Mouse (Mus musculus) MEL (cell line): ENCODE results near the gene Zfp871. TPM values are rescaled to one million over a fixed set of nuclear protein-coding genes. Genes with fewer than 3 reads are reported as not detected.
A peak's percentile ranks its signal among the peaks of the same experiment; 100 is the strongest.
"Not testable (repeated sequence)": the region's sequence is repeated elsewhere in the genome, so short reads cannot be mapped to it uniquely, and the experiment has no call there.

Experiments used
- DNase-seq: peaks from one replicate; pipeline ENCODE4 v3.0.0; 2011; ENCODE audit warnings: low read depth, low spot score
- H3K27ac ChIP-seq: 2 replicates; pipeline ENCODE4 v1.5.1; 2012; ENCODE audit warnings: low read depth, mild to moderate bottlenecking, control low read depth, low read length, moderate library complexity; ENCODE audit not compliant: control insufficient read depth
- H3K27me3 ChIP-seq, 2 experiments: fragments of 150-350 bp in 1 of 2; sonication (generic) in 1 of 2; 2 replicates each; pipeline ENCODE4 v1.6.1; 2012; ENCODE audit warnings: low read length in 2 of 2, mild to moderate bottlenecking in 2 of 2, improper control_type of control experiment in 1 of 2, moderate library complexity in 1 of 2; ENCODE audit not compliant: insufficient read depth in 2 of 2, control insufficient read depth in 1 of 2
- H3K36me3 ChIP-seq, 2 experiments: 2 replicates each; pipeline ENCODE4 v1.6.1; 2012 to 2014; ENCODE audit warnings: low read length in 2 of 2, improper control_type of control experiment in 1 of 2, inconsistent platforms in 1 of 2, mild to moderate bottlenecking in 1 of 2; ENCODE audit not compliant: insufficient read depth in 2 of 2, control insufficient read depth in 1 of 2
- H3K4me1 ChIP-seq, 2 experiments: fragments of 150-350 bp in 1 of 2; sonication (generic) in 1 of 2; 2 replicates each; pipeline ENCODE4 v1.6.1; 2012; ENCODE audit warnings: low read length in 2 of 2, improper control_type of control experiment in 1 of 2, mild to moderate bottlenecking in 1 of 2; ENCODE audit not compliant: insufficient read depth in 2 of 2, control insufficient read depth in 1 of 2
- H3K4me3 ChIP-seq, 2 experiments: fragments of 150-350 bp in 1 of 2; sonication (generic) in 1 of 2; 2 replicates each; pipeline ENCODE4 v1.5.1; 2012; ENCODE audit warnings: low read depth in 2 of 2, low read length in 2 of 2, mild to moderate bottlenecking in 2 of 2, moderate library complexity in 2 of 2, control low read depth in 1 of 2, improper control_type of control experiment in 1 of 2; ENCODE audit not compliant: control insufficient read depth in 1 of 2, insufficient read depth in 1 of 2
- H3K79me2 ChIP-seq: 2 replicates; pipeline ENCODE4 v1.6.1; 2012; ENCODE audit warnings: mild to moderate bottlenecking, low read length, moderate library complexity; ENCODE audit not compliant: control insufficient read depth, poor library complexity, insufficient read depth
- H3K9ac ChIP-seq: 2 replicates; pipeline ENCODE4 v1.6.1; 2012; ENCODE audit warnings: low read depth, mild to moderate bottlenecking, control low read depth, low read length, moderate library complexity; ENCODE audit not compliant: control insufficient read depth, poor library complexity, severe bottlenecking
- H3K9me3 ChIP-seq: fragments of 150-350 bp; sonication (generic); replicated peaks from 2 replicates; pipeline ENCODE4 v1.6.1; 2012; ENCODE audit warnings: mild to moderate bottlenecking, low read length, improper control_type of control experiment, moderate library complexity; ENCODE audit not compliant: insufficient read depth
- CTCF ChIP-seq, 3 experiments: IDR thresholded peaks in 2 of 3; conservative IDR thresholded peaks in 1 of 3; 2 replicates each; pipeline ENCODE4 v1.5.1; 2011 to 2012; ENCODE audit warnings: low read length in 3 of 3, low read depth in 2 of 3, mild to moderate bottlenecking in 2 of 3, improper control_type of control experiment in 1 of 3, inconsistent platforms in 1 of 3, mixed read lengths in 1 of 3, moderate library complexity in 1 of 3; ENCODE audit not compliant: control insufficient read depth in 1 of 3, insufficient read depth in 1 of 3, poor library complexity in 1 of 3, severe bottlenecking in 1 of 3
- GABPA ChIP-seq: IDR thresholded peaks from 2 replicates; pipeline ENCODE4 v1.6.1; 2012; ENCODE audit warnings: low read depth, mild to moderate bottlenecking, inconsistent platforms, low read length, improper control_type of control experiment, moderate library complexity
- KAT2A ChIP-seq: conservative IDR thresholded peaks from 2 replicates; pipeline ENCODE4 v1.6.1; 2012; ENCODE audit warnings: low read depth, low read length, improper control_type of control experiment, inconsistent platforms
- RAD21 ChIP-seq: IDR thresholded peaks from 2 replicates; pipeline ENCODE4 v1.6.1; 2011; ENCODE audit warnings: mild to moderate bottlenecking, low read depth, low read length, improper control_type of control experiment
- SIN3A ChIP-seq: IDR thresholded peaks from 2 replicates; pipeline ENCODE4 v1.6.1; 2012; ENCODE audit warnings: low read length, improper control_type of control experiment, inconsistent platforms
- SMC3 ChIP-seq: IDR thresholded peaks from 2 replicates; pipeline ENCODE4 v1.6.1; 2011; ENCODE audit warnings: low read depth, low read length, improper control_type of control experiment
- TBP ChIP-seq: IDR thresholded peaks from 2 replicates; pipeline ENCODE4 v1.8.0; 2011; ENCODE audit warnings: low read depth, low read length, improper control_type of control experiment
- ZC3H11A ChIP-seq: IDR thresholded peaks from 2 replicates; pipeline ENCODE4 v1.6.1; 2012; ENCODE audit warnings: low read depth, mild to moderate bottlenecking, inconsistent platforms, low read length, improper control_type of control experiment
- polyA plus RNA-seq, 2 experiments: library from polyadenylated mRNA; stranded (reverse) in 1 of 2; unstranded in 1 of 2; fragments of >175 nt in 1 of 2; fragments of >200 nt in 1 of 2; gene quantifications; 2 replicates each; pipeline versions ENCODE4 v1.2.1 to v1.2.4; 2012; ENCODE audit warnings: low replicate concordance in 2 of 2, low read depth in 1 of 2; ENCODE audit not compliant: insufficient read length in 2 of 2, insufficient read depth in 1 of 2, missing spikeins in 1 of 2
- total RNA-seq: library from RNA; depleted of rRNA; stranded (reverse); fragments of 300-350 nt; gene quantifications from 2 replicates; pipeline ENCODE4 v1.2.3, GENCODE M21; 2012; rRNA removed

Zfp871 gene
- total and polyA plus RNA-seq, 3 experiments: 8.8 to 16.9 (median 12.2) TPM

- Histone ChIP-seq H3K4me3 (no peak overlapping the region), H3K79me2 (no peaks in the 10 kb centered on the region), H3K27me3 (no peaks in the 10 kb centered on the region), H3K9ac (no peak overlapping the region), H3K9me3 (no peaks in the 10 kb centered on the region), H3K4me1 (no peaks in the 10 kb centered on the region), H3K36me3 (no peaks in the 10 kb centered on the region), H3K27ac (no peak overlapping the region)
- TF ChIP-seq ZC3H11A (peak; percentile 62), SIN3A (no peak), RAD21 (peak; percentile 66), CTCF (IDR thresholded peaks at IDR 0.05 in 2 of 3, conservative IDR thresholded peaks at IDR 0.05 in 1 of 3; ENCODE audit: control insufficient read depth in 1 of 3, insufficient read depth in 1 of 3, low read depth in 2 of 3, low read length in 3 of 3, poor library complexity in 1 of 3, severe bottlenecking in 1 of 3) (peak; percentile 28 to 60 (median 40); a peak in 4 of 6 replicates), KAT2A (no peak), SMC3 (peak; percentile 56), TBP (no peak)
- DNase-seq: peak; percentile 41
Observed at GRCm38 (mm10) chr17:32729029-32729428, 59.1 kb downstream of the Zfp871 start.

GRCm38 (mm10) chr17:32726360-32726759 is 61.7 kb downstream of the Zfp871 start:
- H3K9me3 ChIP-seq, H3K9ac ChIP-seq, H3K4me3 ChIP-seq, H3K27me3 ChIP-seq, H3K27ac ChIP-seq, H3K79me2 ChIP-seq, DNase-seq, H3K36me3 ChIP-seq, H3K4me1 ChIP-seq: not testable (repeated sequence)

GRCm38 (mm10) chr17:32722771-32723170 is 65.3 kb downstream of the Zfp871 start:
- Histone ChIP-seq H3K27ac (no peak overlapping the region), H3K27me3 (peaks cover 0 to 2% of the 10 kb centered on the region in 2 experiments; a peak in 1 of 4 replicates), H3K9ac (no peak overlapping the region), H3K4me3 (no peak overlapping the region), H3K79me2 (no peaks in the 10 kb centered on the region), H3K9me3 (no peaks in the 10 kb centered on the region), H3K36me3 (no peaks in the 10 kb centered on the region), H3K4me1 (no peaks in the 10 kb centered on the region)
- no peak for DNase-seq
- no peak for TF ChIP-seq GABPA

GRCm38 (mm10) chr17:32722151-32722550 is 65.9 kb downstream of the Zfp871 start:
- not testable (repeated sequence) for H3K79me2 ChIP-seq, DNase-seq, H3K27ac ChIP-seq, H3K27me3 ChIP-seq, H3K9me3 ChIP-seq, H3K9ac ChIP-seq, H3K4me1 ChIP-seq, H3K36me3 ChIP-seq, H3K4me3 ChIP-seq

Other genes starting within 250 kb of the Zfp871 start
- gene Cyp4f37, start 167.0 kb downstream of the Zfp871 start, total RNA-seq: not detected in 2 replicates
- not detected for gene Cyp4f37, start 167.0 kb downstream of the Zfp871 start, polyA plus RNA-seq
- not detected in 2 replicates for gene Cyp4f40, start 129.4 kb downstream of the Zfp871 start, total RNA-seq
- not detected for gene Cyp4f40, start 129.4 kb downstream of the Zfp871 start, polyA plus RNA-seq
- gene Cyp4f15, start 102.7 kb downstream of the Zfp871 start, total RNA-seq: not detected in 2 replicates
- not detected for gene Cyp4f15, start 102.7 kb downstream of the Zfp871 start, polyA plus RNA-seq
- not detected in 2 replicates for gene Zfp811, start 21.6 kb upstream of the Zfp871 start, total RNA-seq
- not detected for gene Zfp811, start 21.6 kb upstream of the Zfp871 start, polyA plus RNA-seq
- not detected in 2 replicates for gene Zfp799, start 42.0 kb upstream of the Zfp871 start, total RNA-seq
- under 1 TPM in 1 of 2 experiments, not detected in 1; 0.01 TPM for gene Zfp799, start 42.0 kb upstream of the Zfp871 start, polyA plus RNA-seq
- not detected in 2 replicates for gene Zfp870, start 103.4 kb upstream of the Zfp871 start, total RNA-seq
- gene Zfp870, start 103.4 kb upstream of the Zfp871 start, polyA plus RNA-seq: under 1 TPM in 1 of 2 experiments, not detected in 1; 0.25 TPM
- gene Cyp4f14, start 129.1 kb upstream of the Zfp871 start, total RNA-seq: not detected in 2 replicates
- gene Cyp4f14, start 129.1 kb upstream of the Zfp871 start, polyA plus RNA-seq: not detected
- gene Cyp4f13, start 159.1 kb upstream of the Zfp871 start, total RNA-seq: 5.4 and 9.7 TPM in 2 replicates
- gene Cyp4f13, start 159.1 kb upstream of the Zfp871 start, polyA plus RNA-seq: 10 to 100 TPM in 1 of 2 experiments, not detected in 1; 19.3 TPM
- 9.8 and 13.4 TPM in 2 replicates for gene Zfp472, start 177.5 kb upstream of the Zfp871 start, total RNA-seq
- gene Zfp472, start 177.5 kb upstream of the Zfp871 start, polyA plus RNA-seq: 1 to 10 TPM in 1 of 2 experiments, not detected in 1; 7.1 TPM
- gene Zfp952, start 204.8 kb upstream of the Zfp871 start, total RNA-seq: 3.2 and 4.7 TPM in 2 replicates
- gene Zfp952, start 204.8 kb upstream of the Zfp871 start, polyA plus RNA-seq: 1 to 10 TPM in 1 of 2 experiments, not detected in 1; 2.9 TPM
- 1.4 and 1.5 TPM in 2 replicates for gene Zfp763, start 245.1 kb upstream of the Zfp871 start, total RNA-seq
- gene Zfp763, start 245.1 kb upstream of the Zfp871 start, polyA plus RNA-seq: 1 to 10 TPM in 1 of 2 experiments, not detected in 1; 1.3 TPM